Mouse (Mus musculus) olfactory bulb, adult 2 months (tissue): Measurements from ENCODE around the gene Tspan5.

ENCODE experiments used
- CTCF ChIP-seq: fragments of 200-500 bp; IDR thresholded peaks from 2 replicates; pipeline ENCODE4 v1.5.1; 2012; ENCODE audit warnings: low read depth, mild to moderate bottlenecking, low read length, moderate library complexity; ENCODE audit not compliant: insufficient read depth
- POLR2A ChIP-seq: fragments of 200-500 bp; IDR thresholded peaks from 2 replicates; pipeline ENCODE4 v1.6.1; 2012; ENCODE audit warnings: mild to moderate bottlenecking, low read depth, low read length, moderate library complexity; ENCODE audit not compliant: insufficient read depth

DNA sequence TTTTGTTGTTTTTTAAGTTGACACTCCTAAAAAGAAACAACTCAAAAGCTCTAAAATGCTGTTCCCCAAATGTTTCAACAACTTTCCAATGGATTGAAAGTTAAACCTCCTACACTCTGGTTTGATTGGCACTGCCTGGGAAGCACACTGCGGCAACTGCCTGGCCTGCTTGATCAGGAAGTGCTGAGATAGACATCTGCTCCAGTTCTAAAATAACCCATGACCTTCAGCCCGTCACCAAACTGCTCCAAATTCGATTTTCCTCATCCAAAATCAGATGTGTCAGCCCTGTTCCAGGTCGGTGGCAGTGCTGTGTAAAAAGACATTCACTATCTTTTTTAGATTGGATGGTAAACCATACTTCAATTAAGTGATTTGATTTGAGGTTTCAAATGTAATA lies 147.2 kb downstream of the Tspan5 start:
- TF ChIP-seq POLR2A (no peak), CTCF (no peak)
